Mouse (Mus musculus) small intestine, adult 2 months (tissue): ENCODE results near the gene Snx8.

Experiments
- CTCF ChIP-seq: fragments of 200-500 bp; IDR thresholded peaks from 2 replicates; pipeline ENCODE4 v1.5.1; 2012; ENCODE audit warnings: low read depth, mild to moderate bottlenecking, control low read depth, inconsistent platforms, low read length, moderate library complexity, mixed read lengths; ENCODE audit not compliant: insufficient replicate concordance, insufficient read length; ENCODE audit errors: extremely low read depth
- POLR2A ChIP-seq: fragments of 200-500 bp; IDR thresholded peaks from 2 replicates; pipeline ENCODE4 v1.6.1; 2012; ENCODE audit warnings: low read depth, mild to moderate bottlenecking, control low read depth, inconsistent platforms, low read length, moderate library complexity

- TF ChIP-seq CTCF (no peak), POLR2A (no peak)
Observed at GRCm38 (mm10) chr5:140406666-140407065, 17.6 kb upstream of the Snx8 start.
